Comparison of ENCODE assay signal across 8 mouse cellular contexts in genomic region chr9:106242813-106243488, GRCm38 (mm10). TPM values are rescaled to one million over a fixed set of nuclear protein-coding genes. Genes with fewer than 3 reads are reported as not detected.
A peak's percentile ranks its signal among the peaks of the same experiment; 100 is the strongest.
DNase-seq lines count a peak whose midpoint lies in the region; ATAC-seq and TF ChIP-seq lines count a peak whose summit lies in the region.

No protein-coding gene starts in this region.

- no peak for DNase-seq in spleen, adult 2 months (ENCODE audit: low read depth in 1 of 2, low spot score in 2 of 2)
- no peak for DNase-seq in spleen, adult 18-20 months
- DNase-seq in limb, embryonic 11.5 days (ENCODE audit: low spot score): peak; percentile 55
- DNase-seq in right cerebral cortex, adult 2 months (ENCODE audit: low spot score in 2 of 2): no peak
- DNase-seq in midbrain, embryonic 10.5 days (ENCODE audit: low spot score): no peak
- no peak for DNase-seq in left cerebral cortex, adult 9 months (ENCODE audit: low spot score in 2 of 2)

- H3K27me3 ChIP-seq in spleen, adult 2 months (ENCODE audit: control insufficient read depth, insufficient read depth, low read length): no peaks in the 10 kb centered on the region
- no peaks in the 10 kb centered on the region for H3K27me3 ChIP-seq in embryonic facial prominence, embryonic 13.5 days
- no peaks in the 10 kb centered on the region for H3K27me3 ChIP-seq in limb, embryonic 11.5 days (ENCODE audit: control insufficient read depth, insufficient read depth, low read length)
- H3K27me3 ChIP-seq in stomach, embryonic 14.5 days (ENCODE audit: control insufficient read depth, insufficient read depth, low read length): no peaks in the 10 kb centered on the region
- H3K27me3 ChIP-seq in midbrain, embryonic 10.5 days (ENCODE audit: low read depth, poor library complexity, severe bottlenecking): no peaks in the 10 kb centered on the region

- ATAC-seq in embryonic facial prominence, embryonic 13.5 days (ENCODE audit: insufficient number of reproducible peaks, insufficient read depth, low FRiP score, low TSS enrichment, low read depth): no peak
- no peak for ATAC-seq in limb, embryonic 11.5 days (ENCODE audit: insufficient number of reproducible peaks, low FRiP score, low TSS enrichment, low read depth)
- no peak for ATAC-seq in stomach, embryonic 14.5 days (ENCODE audit: insufficient number of reproducible peaks, insufficient read depth, low FRiP score, low read depth)

- peak overlapping the region; percentile 16; the same call in 1 of the 2 replicates for H3K27ac ChIP-seq in spleen, adult 2 months (ENCODE audit: insufficient read depth, low read length)
- H3K27ac ChIP-seq in embryonic facial prominence, embryonic 13.5 days: peak overlapping the region; percentile 24; the same call in 1 of the 2 replicates
- 0 out of 2 replicates have a peak overlapping the region, but pooled peaks have one; percentile 2 for H3K27ac ChIP-seq in limb, embryonic 11.5 days (replicated peaks; ENCODE audit: low read depth, low read length)
- H3K27ac ChIP-seq in stomach, embryonic 14.5 days (ENCODE audit: low read length): peak overlapping the region; percentile 62; the same call in 1 of the 2 replicates
- no peak overlapping the region for H3K27ac ChIP-seq in midbrain, embryonic 10.5 days (replicated peaks)

- H3K9ac ChIP-seq in embryonic facial prominence, embryonic 13.5 days: no peak overlapping the region
- no peak overlapping the region for H3K9ac ChIP-seq in limb, embryonic 11.5 days (ENCODE audit: low read length)
- H3K9ac ChIP-seq in stomach, embryonic 14.5 days (replicated peaks; ENCODE audit: low read depth, low read length): no peak overlapping the region; the same call in 1 of the 2 replicates

- TF ChIP-seq CTCF in spleen, adult 2 months (IDR thresholded peaks at IDR 0.05; ENCODE audit: extremely low read depth, insufficient read depth, insufficient read length, insufficient replicate concordance): no peak

- H3K9me3 ChIP-seq in embryonic facial prominence, embryonic 13.5 days: no peaks in the 10 kb centered on the region
- no peaks in the 10 kb centered on the region for H3K9me3 ChIP-seq in limb, embryonic 11.5 days (ENCODE audit: control insufficient read depth, low read length)
- no peaks in the 10 kb centered on the region for H3K9me3 ChIP-seq in stomach, embryonic 14.5 days (ENCODE audit: control insufficient read depth, low read depth, low read length)
- no peaks in the 10 kb centered on the region for H3K9me3 ChIP-seq in midbrain, embryonic 10.5 days (replicated peaks)

- peaks cover 9% of the 10 kb centered on the region; the same call in 1 of the 2 replicates for H3K4me1 ChIP-seq in spleen, adult 2 months (ENCODE audit: control insufficient read depth, insufficient read depth, insufficient read length)
- peaks cover 13% of the 10 kb centered on the region for H3K4me1 ChIP-seq in embryonic facial prominence, embryonic 13.5 days
- peaks cover 10% of the 10 kb centered on the region; the same call in 1 of the 2 replicates for H3K4me1 ChIP-seq in limb, embryonic 11.5 days (ENCODE audit: control insufficient read depth, insufficient read depth, low read length)
- peaks cover 8% of the 10 kb centered on the region for H3K4me1 ChIP-seq in stomach, embryonic 14.5 days (ENCODE audit: control insufficient read depth, insufficient read depth, low read length)
- H3K4me1 ChIP-seq in midbrain, embryonic 10.5 days: peaks cover 21% of the 10 kb centered on the region

- peaks cover 21% of the 10 kb centered on the region for H3K36me3 ChIP-seq in spleen, adult 2 months (ENCODE audit: control insufficient read depth, insufficient read depth, low read length)
- H3K36me3 ChIP-seq in embryonic facial prominence, embryonic 13.5 days: peaks cover 60% of the 10 kb centered on the region
- H3K36me3 ChIP-seq in limb, embryonic 11.5 days (ENCODE audit: control insufficient read depth, insufficient read depth, low read length): peaks cover 22% of the 10 kb centered on the region; the same call in 1 of the 2 replicates
- H3K36me3 ChIP-seq in stomach, embryonic 14.5 days (ENCODE audit: control insufficient read depth, insufficient read depth, low read length): peaks cover 47% of the 10 kb centered on the region
- H3K36me3 ChIP-seq in midbrain, embryonic 10.5 days: peaks cover 61% of the 10 kb centered on the region

- WGBS in spleen, adult 2 months: 63% methylated on average over 19 of the region's 19 CpGs
- 69% methylated on average over 19 of the region's 19 CpGs for WGBS in embryonic facial prominence, embryonic 13.5 days
- 57% methylated on average over 19 of the region's 19 CpGs for WGBS in limb, embryonic 11.5 days
- WGBS in stomach, embryonic 14.5 days: 53% methylated on average over 19 of the region's 19 CpGs
- 87% methylated on average over 19 of the region's 19 CpGs for WGBS in midbrain, embryonic 10.5 days

- TF ChIP-seq POLR2A in spleen, adult 2 months (IDR thresholded peaks at IDR 0.05; ENCODE audit: low read depth, low read length): no peak

- no peak overlapping the region for H3K4me2 ChIP-seq in embryonic facial prominence, embryonic 13.5 days
- H3K4me2 ChIP-seq in limb, embryonic 11.5 days (ENCODE audit: low read depth, severe bottlenecking): no peak overlapping the region
- H3K4me2 ChIP-seq in stomach, embryonic 14.5 days (replicated peaks; ENCODE audit: low read depth, low read length): no peak overlapping the region

- H3K4me3 ChIP-seq in spleen, adult 2 months (ENCODE audit: extremely low read depth, insufficient read depth, insufficient read length): no peak overlapping the region
- no peak overlapping the region for H3K4me3 ChIP-seq in embryonic facial prominence, embryonic 13.5 days
- H3K4me3 ChIP-seq in limb, embryonic 11.5 days (ENCODE audit: low read depth, low read length): no peak overlapping the region
- no peak overlapping the region for H3K4me3 ChIP-seq in stomach, embryonic 14.5 days (ENCODE audit: low read depth, low read length)
- H3K4me3 ChIP-seq in midbrain, embryonic 10.5 days: no peak overlapping the region

RNA-seq across cellular contexts. Expression of gene Alas1, which starts 5.5 kb away (rescaled TPM):
- polyA plus RNA-seq in spleen, adult 2 months (2012; rRNA removed): 29.6 and 39.5 TPM in 2 replicates
- polyA plus RNA-seq in embryonic facial prominence, embryonic 13.5 days (2015; fragmentation: Nextera tagmentation; extraction: Ambion mirVana): 97.7 and 108 TPM in 2 replicates
- 79.6 and 84.7 TPM in 2 replicates for polyA plus RNA-seq in limb, embryonic 11.5 days (2014; fragmentation: Nextera tagmentation; extraction: Ambion mirVana)
- polyA plus RNA-seq in stomach, embryonic 14.5 days (2014; fragmentation: Nextera tagmentation; extraction: Ambion mirVana): 105 and 112 TPM in 2 replicates
- polyA plus RNA-seq in midbrain, embryonic 10.5 days (2016; fragmentation: Nextera tagmentation; extraction: Ambion mirVana): 71.1 and 82.7 TPM in 2 replicates

RNA-seq across cellular contexts. Expression of gene Tlr9, which starts 20.6 kb away (rescaled TPM):
- 65.3 and 90.7 TPM in 2 replicates for polyA plus RNA-seq in spleen, adult 2 months (2012; rRNA removed)
- not detected in 2 replicates for polyA plus RNA-seq in embryonic facial prominence, embryonic 13.5 days (2015; fragmentation: Nextera tagmentation; extraction: Ambion mirVana)
- polyA plus RNA-seq in limb, embryonic 11.5 days (2014; fragmentation: Nextera tagmentation; extraction: Ambion mirVana): not detected in 2 replicates
- polyA plus RNA-seq in stomach, embryonic 14.5 days (2014; fragmentation: Nextera tagmentation; extraction: Ambion mirVana): 0.13 TPM in 1 of 2 replicates, not detected in the other
- 0.05 TPM in 1 of 2 replicates, not detected in the other for polyA plus RNA-seq in midbrain, embryonic 10.5 days (2016; fragmentation: Nextera tagmentation; extraction: Ambion mirVana)

RNA-seq across cellular contexts. Expression of gene Poc1a, which starts 37.9 kb away (rescaled TPM):
- polyA plus RNA-seq in spleen, adult 2 months (2012; rRNA removed): 6.8 and 8.4 TPM in 2 replicates
- polyA plus RNA-seq in embryonic facial prominence, embryonic 13.5 days (2015; fragmentation: Nextera tagmentation; extraction: Ambion mirVana): 22.9 and 26.0 TPM in 2 replicates
- 34.1 and 40.1 TPM in 2 replicates for polyA plus RNA-seq in limb, embryonic 11.5 days (2014; fragmentation: Nextera tagmentation; extraction: Ambion mirVana)
- 25.2 and 27.7 TPM in 2 replicates for polyA plus RNA-seq in stomach, embryonic 14.5 days (2014; fragmentation: Nextera tagmentation; extraction: Ambion mirVana)
- 38.1 and 46.6 TPM in 2 replicates for polyA plus RNA-seq in midbrain, embryonic 10.5 days (2016; fragmentation: Nextera tagmentation; extraction: Ambion mirVana)

RNA-seq across cellular contexts. Expression of gene Twf2, which starts 40.0 kb away (rescaled TPM):
- 90.9 and 93.3 TPM in 2 replicates for polyA plus RNA-seq in spleen, adult 2 months (2012; rRNA removed)
- polyA plus RNA-seq in embryonic facial prominence, embryonic 13.5 days (2015; fragmentation: Nextera tagmentation; extraction: Ambion mirVana): 60.5 and 65.9 TPM in 2 replicates
- polyA plus RNA-seq in limb, embryonic 11.5 days (2014; fragmentation: Nextera tagmentation; extraction: Ambion mirVana): 66.5 and 68.5 TPM in 2 replicates
- 67.7 and 69.3 TPM in 2 replicates for polyA plus RNA-seq in stomach, embryonic 14.5 days (2014; fragmentation: Nextera tagmentation; extraction: Ambion mirVana)
- polyA plus RNA-seq in midbrain, embryonic 10.5 days (2016; fragmentation: Nextera tagmentation; extraction: Ambion mirVana): 69.7 and 74.8 TPM in 2 replicates

RNA-seq across cellular contexts. Expression of gene Ppm1m, which starts 43.4 kb away (rescaled TPM):
- 87.4 and 95.8 TPM in 2 replicates for polyA plus RNA-seq in spleen, adult 2 months (2012; rRNA removed)
- polyA plus RNA-seq in embryonic facial prominence, embryonic 13.5 days (2015; fragmentation: Nextera tagmentation; extraction: Ambion mirVana): 49.3 and 49.5 TPM in 2 replicates
- polyA plus RNA-seq in limb, embryonic 11.5 days (2014; fragmentation: Nextera tagmentation; extraction: Ambion mirVana): 42.2 and 42.4 TPM in 2 replicates
- polyA plus RNA-seq in stomach, embryonic 14.5 days (2014; fragmentation: Nextera tagmentation; extraction: Ambion mirVana): 35.6 and 38.3 TPM in 2 replicates
- polyA plus RNA-seq in midbrain, embryonic 10.5 days (2016; fragmentation: Nextera tagmentation; extraction: Ambion mirVana): 46.2 and 52.1 TPM in 2 replicates

Comparison
In these comparisons a context has a peak if more than half of its experiments do, and no peak if none do; other contexts are left out.
1. RNA of gene Tlr9, which starts 20.6 kb away (polyA plus RNA-seq): 65.3 to 90.7 TPM in spleen, adult 2 months; 0.13 TPM in stomach, embryonic 14.5 days, not detected in embryonic facial prominence, embryonic 13.5 days, 0.05 TPM in midbrain, embryonic 10.5 days and not detected in limb, embryonic 11.5 days; every median in the first group is over 10 times any median in the second.